ENCODE assay signal across 17 mouse cellular contexts in genomic region chr17:48247221-48247928, GRCm38 (mm10). TPM values are rescaled to one million over a fixed set of nuclear protein-coding genes. Genes with fewer than 3 reads are reported as not detected.
DNase-seq lines count a peak whose midpoint lies in the region; ATAC-seq and TF ChIP-seq lines count a peak whose summit lies in the region.
"Had no signal": no experiment of that assay in that cellular context is flagged by ENCODE, and none has a peak within 500 bp of the region (broad histone marks: within the 10 kb centered on the region; RNA-seq: fewer than 3 reads in every experiment).

Gene Trem3 (plus strand): TSS chr17:48247777.

- H3K9ac ChIP-seq in heart, embryonic 12.5 days = no peak within 1 kb of the TSS
- no peak within 1 kb of the TSS for H3K9ac ChIP-seq in midbrain, postnatal 0 days (replicated peaks; ENCODE audit: low read length, poor library complexity, severe bottlenecking)
- H3K9ac ChIP-seq in midbrain, embryonic 14.5 days (replicated peaks; ENCODE audit: low read length) = no peak within 1 kb of the TSS
- H3K9ac ChIP-seq: heart, embryonic 15.5 days; hindbrain, embryonic 13.5 days had no signal

- TF ChIP-seq CTCF in midbrain, postnatal 0 days (IDR thresholded peaks at IDR 0.05) = no peak

- H3K36me3 ChIP-seq in heart, embryonic 12.5 days = no peaks in the 10 kb centered on the region
- H3K36me3 ChIP-seq in midbrain, postnatal 0 days (ENCODE audit: insufficient read depth, low read length) = no peaks in the 10 kb centered on the region
- H3K36me3 ChIP-seq in midbrain, embryonic 14.5 days (ENCODE audit: control insufficient read depth, insufficient read depth, low read length) = no peaks in the 10 kb centered on the region
- no peaks in the 10 kb centered on the region for H3K36me3 ChIP-seq in megakaryocyte, embryonic 14.5 days (replicated peaks; ENCODE audit: low read length)
- H3K36me3 ChIP-seq: heart, embryonic 15.5 days; hindbrain, embryonic 13.5 days had no signal

- no peaks in the 10 kb centered on the region for H3K27me3 ChIP-seq in heart, embryonic 12.5 days (replicated peaks)
- no peaks in the 10 kb centered on the region for H3K27me3 ChIP-seq in midbrain, postnatal 0 days (ENCODE audit: insufficient read depth, low read length)
- H3K27me3 ChIP-seq in midbrain, embryonic 14.5 days (ENCODE audit: control insufficient read depth, insufficient read depth, low read length) = no peaks in the 10 kb centered on the region
- peaks cover 19% of the 10 kb centered on the region for H3K27me3 ChIP-seq in megakaryocyte, embryonic 14.5 days (replicated peaks)
- H3K27me3 ChIP-seq: heart, embryonic 15.5 days; hindbrain, embryonic 13.5 days; Patski had no signal

- H3K4me2 ChIP-seq in heart, embryonic 12.5 days = no peak within 1 kb of the TSS
- H3K4me2 ChIP-seq in midbrain, postnatal 0 days (ENCODE audit: low read depth, low read length, poor library complexity, severe bottlenecking) = no peak within 1 kb of the TSS
- H3K4me2 ChIP-seq in midbrain, embryonic 14.5 days (ENCODE audit: low read length) = no peak within 1 kb of the TSS
- H3K4me2 ChIP-seq: heart, embryonic 15.5 days; hindbrain, embryonic 13.5 days had no signal

- ATAC-seq in heart, embryonic 12.5 days (ENCODE audit: insufficient number of reproducible peaks, low FRiP score) = no peak
- no peak for ATAC-seq in midbrain, postnatal 0 days (ENCODE audit: low FRiP score)
- no peak for ATAC-seq in midbrain, embryonic 14.5 days (ENCODE audit: low FRiP score, low TSS enrichment)
- ATAC-seq in erythroblast, adult 5-6 weeks (replicated peaks; ENCODE audit: low FRiP score, poor library complexity, severe bottlenecking) = no peak
- ATAC-seq: intestine, embryonic 16.5 days; Patski had no signal

- no peaks in the 10 kb centered on the region for H3K4me1 ChIP-seq in heart, embryonic 12.5 days (replicated peaks)
- H3K4me1 ChIP-seq in midbrain, postnatal 0 days (ENCODE audit: insufficient read depth, low read length) = no peaks in the 10 kb centered on the region
- H3K4me1 ChIP-seq in midbrain, embryonic 14.5 days (ENCODE audit: control insufficient read depth, insufficient read depth, low read length) = no peaks in the 10 kb centered on the region
- H3K4me1 ChIP-seq in megakaryocyte, embryonic 14.5 days = peaks cover 17% of the 10 kb centered on the region
- H3K4me1 ChIP-seq: heart, embryonic 15.5 days; hindbrain, embryonic 13.5 days had no signal

- DNase-seq in heart, adult 18-20 months = peak; percentile 21 to 35
- DNase-seq in midbrain, postnatal 0 days (ENCODE audit: low spot score) = peak; percentile 3
- DNase-seq in midbrain, embryonic 14.5 days = no peak
- DNase-seq in left cerebral cortex, adult 9 months (ENCODE audit: low spot score in 2 of 2) = no peak
- no peak for DNase-seq in thymus, postnatal 4 days
- DNase-seq: cerebellum, postnatal 36 days; gastrocnemius, postnatal 14 days had no signal

- H3K27ac ChIP-seq in heart, embryonic 12.5 days (ENCODE audit: poor library complexity, severe bottlenecking) = no peak within 1 kb of the TSS
- no peak within 1 kb of the TSS for H3K27ac ChIP-seq in midbrain, postnatal 0 days (ENCODE audit: low read depth, low read length)
- no peak within 1 kb of the TSS for H3K27ac ChIP-seq in midbrain, embryonic 14.5 days (replicated peaks; ENCODE audit: low read depth, low read length)
- H3K27ac ChIP-seq: heart, embryonic 15.5 days; hindbrain, embryonic 13.5 days had no signal

- no peaks in the 10 kb centered on the region for H3K9me3 ChIP-seq in heart, embryonic 12.5 days (replicated peaks)
- H3K9me3 ChIP-seq in midbrain, postnatal 0 days (ENCODE audit: low read length) = peaks cover 3% of the 10 kb centered on the region; the same call in 1 of the 2 replicates
- no peaks in the 10 kb centered on the region for H3K9me3 ChIP-seq in midbrain, embryonic 14.5 days (ENCODE audit: control insufficient read depth, low read length)
- H3K9me3 ChIP-seq in megakaryocyte, embryonic 14.5 days = peaks cover 6% of the 10 kb centered on the region
- H3K9me3 ChIP-seq: heart, embryonic 15.5 days had no signal

- 80% methylated on average over 11 of the region's 11 CpGs for WGBS in heart, embryonic 12.5 days
- 83% methylated on average over 11 of the region's 11 CpGs for WGBS in midbrain, postnatal 0 days
- WGBS in midbrain, embryonic 14.5 days = 85% methylated on average over 11 of the region's 11 CpGs

- H3K4me3 ChIP-seq in heart, embryonic 12.5 days = no peak within 1 kb of the TSS
- no peak within 1 kb of the TSS for H3K4me3 ChIP-seq in midbrain, postnatal 0 days (ENCODE audit: low read depth, low read length)
- no peak within 1 kb of the TSS for H3K4me3 ChIP-seq in midbrain, embryonic 14.5 days (replicated peaks; ENCODE audit: low read depth, low read length)
- peak within 1 kb of the TSS; percentile 29 for H3K4me3 ChIP-seq in megakaryocyte, embryonic 14.5 days (replicated peaks)
- H3K4me3 ChIP-seq: heart, embryonic 15.5 days; hindbrain, embryonic 13.5 days had no signal

RNA-seq across cellular contexts. Expression of gene Trem3, which starts in this region (rescaled TPM):
- total RNA-seq in heart, adult 18-20 months (2021) = not detected
- polyA plus RNA-seq in heart, embryonic 12.5 days (2016; fragmentation: Nextera tagmentation; extraction: Ambion mirVana) = not detected in 2 replicates
- total RNA-seq in midbrain, postnatal 0 days (2014; rRNA removed) = not detected in 2 replicates
- not detected in 2 replicates for polyA plus RNA-seq in midbrain, postnatal 0 days (2015; fragmentation: Nextera tagmentation; extraction: Ambion mirVana)
- polyA plus RNA-seq in midbrain, embryonic 14.5 days (2014; fragmentation: Nextera tagmentation; extraction: Ambion mirVana) = not detected in 2 replicates
- total RNA-seq in erythroblast, adult 5-6 weeks (2015; ENCODE audit: low replicate concordance) = 47.6 and 61.3 TPM in 2 replicates
- 26.4 and 57.7 TPM in 2 replicates for total RNA-seq in erythroblast, adult 5-6 weeks (2017; ENCODE audit: low replicate concordance)
- polyA plus RNA-seq in megakaryocyte, embryonic 14.5 days (2012; ENCODE audit: insufficient read depth, low replicate concordance) = 0.12 TPM in 1 of 2 replicates, not detected in the other
- total RNA-seq: gastrocnemius, postnatal 14 days; layer of hippocampus, adult 18-20 months had no signal
- polyA plus RNA-seq: hindbrain, embryonic 13.5 days; limb, embryonic 11.5 days; neural tube, embryonic 14.5 days had no signal

Comparison
In these comparisons a context has a peak if more than half of its experiments do, and no peak if none do; other contexts are left out.
1. RNA of gene Trem3 (total RNA-seq): 26.4 to 61.3 TPM in erythroblast, adult 5-6 weeks; not detected in heart, adult 18-20 months and not detected in midbrain, postnatal 0 days; every median in the first group is over 10 times any median in the second.
2. Peak in DNase-seq in heart, adult 18-20 months; RNA of the gene not detected or under 1 TPM.
3. Peak in DNase-seq in midbrain, postnatal 0 days; RNA of the gene not detected or under 1 TPM.